Mouse (Mus musculus) colon, adult 2 months (tissue): ENCODE measurements around the gene Efcab9. TPM values are rescaled to one million over a fixed set of nuclear protein-coding genes. Genes with fewer than 3 reads are reported as not detected.

ENCODE experiments used
- polyA plus RNA-seq: library from polyadenylated mRNA; depleted of rRNA; stranded (reverse); fragments of >200 nt; gene quantifications from 2 replicates; pipeline ENCODE4 v1.2.3, GENCODE M21; 2012; rRNA removed

Gene Efcab9
- not detected in 2 replicates for polyA plus RNA-seq

DNA sequence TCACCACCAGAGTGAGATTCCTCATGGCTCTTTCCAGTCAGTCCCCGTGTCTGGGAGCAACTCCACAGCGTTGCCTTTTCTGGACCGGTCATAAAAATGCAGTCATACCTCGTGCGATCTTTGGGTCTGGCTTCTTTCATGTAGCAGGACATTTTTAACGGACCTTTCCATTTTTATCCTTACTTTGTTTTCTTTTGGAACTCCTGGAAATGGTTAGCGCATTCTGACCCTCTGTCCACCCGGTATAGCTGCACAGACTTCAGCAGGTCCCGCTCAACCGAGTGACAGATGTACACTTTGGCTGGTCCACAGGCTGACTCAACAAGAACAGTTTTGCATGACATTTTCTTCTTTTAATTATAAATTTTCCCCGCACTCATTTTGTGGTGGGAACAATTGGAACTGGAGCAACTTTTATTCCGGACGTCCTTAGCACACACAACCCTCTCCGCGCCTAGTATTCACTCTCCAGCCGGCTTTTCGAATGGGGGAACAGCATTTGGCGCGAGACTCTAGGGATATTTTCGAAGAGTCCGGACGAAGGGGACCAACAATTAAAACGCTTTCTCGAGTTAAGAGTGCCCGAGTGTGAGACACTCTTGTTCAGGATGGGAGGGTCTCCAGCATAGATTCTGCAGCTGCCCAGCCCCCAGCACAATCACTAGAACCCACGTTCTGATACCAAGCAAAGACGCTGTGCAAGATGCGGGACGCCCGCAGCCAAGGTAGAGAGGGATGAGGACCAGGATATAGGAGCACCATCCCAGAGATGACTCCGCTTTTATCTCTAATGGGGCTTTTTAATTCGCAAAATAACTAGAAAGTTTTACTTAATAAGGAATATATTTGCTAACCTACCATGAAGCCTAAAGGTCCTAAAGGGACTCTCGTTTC lies at the start of gene Efcab9:
Gene Efcab9 (minus strand): TSS at position 211 of the 894 bp plus-strand sequence.

DNA sequence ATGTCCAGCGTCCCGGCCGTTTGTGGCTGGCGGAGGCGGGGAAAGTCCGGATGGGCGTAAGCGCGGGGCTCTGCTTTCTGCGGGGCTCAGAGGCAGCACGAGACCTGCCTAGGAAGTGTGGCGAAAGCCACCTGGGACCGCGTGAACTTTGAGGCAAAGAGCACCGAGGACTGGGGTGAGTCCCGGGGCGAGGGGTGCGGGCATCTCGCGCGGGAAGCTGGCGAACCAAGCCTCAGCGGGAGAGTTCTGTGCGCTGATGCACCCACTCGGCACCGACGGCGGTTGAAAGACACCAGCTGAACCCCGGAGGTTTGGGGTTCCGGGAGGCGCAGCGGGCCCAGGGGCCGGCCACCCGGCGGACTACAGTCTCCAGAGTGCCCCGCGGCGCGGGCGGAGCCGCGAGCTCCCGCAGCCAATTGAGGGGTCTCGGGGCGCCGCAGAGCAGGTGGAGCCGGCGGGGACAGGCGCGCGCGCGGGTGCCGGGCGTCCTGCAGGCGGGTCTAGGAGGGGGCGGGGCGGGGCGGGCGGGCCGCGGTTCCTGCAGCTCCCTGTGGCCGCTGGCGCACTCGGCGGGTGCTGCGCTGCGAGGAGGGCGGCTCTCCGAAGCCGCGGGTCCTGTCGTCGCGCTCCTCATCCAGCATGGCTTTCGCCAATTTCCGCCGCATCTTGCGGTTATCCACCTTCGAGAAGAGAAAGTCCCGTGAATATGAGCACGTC lies 1.0 kb upstream of the Efcab9 start, which contains the start of gene Stk10:
Gene Stk10 (plus strand): TSS at position 541 of the 717 bp plus-strand sequence.

Other genes starting within 250 kb of the Efcab9 start
- 151 and 983 TPM in 2 replicates for gene Hba-a1, start 248.6 kb downstream of the Efcab9 start, polyA plus RNA-seq
- 0.31 TPM in 1 of 2 replicates, not detected in the other for gene Hbq1b, start 245.1 kb downstream of the Efcab9 start, polyA plus RNA-seq
- gene Hba-a2, start 235.6 kb downstream of the Efcab9 start, polyA plus RNA-seq = 244 and 1,247 TPM in 2 replicates
- gene Hbq1a, start 232.0 kb downstream of the Efcab9 start, polyA plus RNA-seq = 0.29 TPM in 1 of 2 replicates, not detected in the other
- 5.9 TPM in 2 replicates for gene Sh3pxd2b, start 184.3 kb downstream of the Efcab9 start, polyA plus RNA-seq
- gene Ubtd2, start 76.7 kb downstream of the Efcab9 start, polyA plus RNA-seq = 5.5 TPM in 2 replicates
- 26.3 and 26.4 TPM in 2 replicates for gene Stk10, start 1.2 kb upstream of the Efcab9 start, polyA plus RNA-seq
- gene Fbxw11, start 110.6 kb upstream of the Efcab9 start, polyA plus RNA-seq = 34.4 and 41.3 TPM in 2 replicates